Mouse (Mus musculus) kidney, postnatal 0 days (tissue): ENCODE data around the gene Prune2. TPM values are rescaled to one million over a fixed set of nuclear protein-coding genes. Genes with fewer than 3 reads are reported as not detected.

Experiments
- ATAC-seq: fragments of 200-750 bp; cut with Nextera tagmentation; replicated peaks from 2 replicates; pipeline ENCODE4 v1.8.0; 2017; ENCODE audit warnings: low read depth, moderate number of reproducible peaks, moderate TSS enrichment, moderate library complexity; ENCODE audit not compliant: low FRiP score
- DNase-seq: peaks from one replicate; pipeline ENCODE4 v3.0.0-alpha.2; 2016; ENCODE audit warnings: low spot score
- H3K27ac ChIP-seq: fragments of 300-500 bp; sonication (generic); 2 replicates; pipeline ENCODE4 v1.5.1; 2014; ENCODE audit warnings: mild to moderate bottlenecking
- H3K27me3 ChIP-seq: fragments of 300-500 bp; sonication (generic); 2 replicates; pipeline ENCODE4 v1.6.1; 2014; ENCODE audit warnings: low read length, mixed read lengths; ENCODE audit not compliant: insufficient read depth
- H3K36me3 ChIP-seq: fragments of 300-500 bp; sonication (generic); 2 replicates; pipeline ENCODE4 v1.6.1; 2014; ENCODE audit warnings: low read length, mixed read lengths; ENCODE audit not compliant: insufficient read depth
- H3K4me1 ChIP-seq: fragments of 300-500 bp; sonication (generic); replicated peaks from 2 replicates; pipeline ENCODE4 v1.6.1; 2014; ENCODE audit warnings: antibody characterized with exemption, low read length, mixed read lengths; ENCODE audit not compliant: insufficient read depth
- H3K4me2 ChIP-seq: fragments of 300-500 bp; sonication (generic); 2 replicates; pipeline ENCODE4 v1.6.1; 2014; ENCODE audit warnings: mild to moderate bottlenecking, low read length, moderate library complexity, mixed read lengths
- H3K4me3 ChIP-seq: fragments of 300-500 bp; sonication (generic); replicated peaks from 2 replicates; pipeline ENCODE4 v1.5.1; 2014; ENCODE audit warnings: low read depth, low read length
- H3K9ac ChIP-seq: fragments of 300-500 bp; sonication (generic); 2 replicates; pipeline ENCODE4 v1.6.1; 2014; ENCODE audit warnings: low read depth, low read length
- H3K9me3 ChIP-seq: fragments of 300-500 bp; sonication (generic); replicated peaks from 2 replicates; pipeline ENCODE4 v1.6.1; 2016; ENCODE audit warnings: low read length, inconsistent platforms, mixed read lengths
- CTCF ChIP-seq: IDR thresholded peaks from 2 replicates; pipeline ENCODE4 v1.5.1; 2016; ENCODE audit warnings: antibody characterized with exemption, low read depth, mild to moderate bottlenecking, moderate library complexity
- WGBS: fragments of 180-500 bp; shearing (Covaris S2); extraction: QIAGEN DNeasy Blood & Tissue Kit; methylation state at CpG from one replicate; pipeline ENCODE4 v1.1.7; 2014; 5-methylcytosine and 5-hydroxymethylcytosine counted together
- polyA plus RNA-seq: library from polyadenylated mRNA; unstranded; fragments of >200 nt; fragmentation: Nextera tagmentation; extraction: Ambion mirVana; gene quantifications from 2 replicates; pipeline ENCODE4 v1.2.1, GENCODE M21; 2015

Prune2 gene
- polyA plus RNA-seq, 1 experiment from 2014 or later = 1.1 TPM

DNA sequence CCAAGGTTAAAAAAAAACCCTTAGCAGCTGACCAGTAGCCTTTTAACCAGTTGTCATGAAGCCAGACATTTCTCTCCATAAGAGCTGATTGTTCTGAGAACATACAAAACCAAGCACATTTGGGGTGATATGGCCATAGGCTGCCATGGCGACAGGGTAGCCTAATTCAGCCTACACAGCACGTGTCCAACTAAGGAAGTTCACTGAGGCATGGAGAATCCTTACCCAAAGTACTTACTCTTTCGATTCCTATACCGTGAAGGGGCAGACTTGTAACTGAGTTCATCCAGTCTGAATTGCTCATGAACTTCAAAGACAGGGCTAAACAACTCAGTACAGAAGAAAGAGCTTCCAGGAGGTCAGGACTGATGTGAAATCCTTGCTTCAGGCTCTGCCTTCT is 299.6 kb downstream of the Prune2 start:
- no peaks in the 10 kb centered on the region for H3K36me3 ChIP-seq
- H3K9ac ChIP-seq = no peak overlapping the region
- H3K4me1 ChIP-seq = no peaks in the 10 kb centered on the region
- no peak for ATAC-seq
- H3K27me3 ChIP-seq = no peaks in the 10 kb centered on the region
- no peak for TF ChIP-seq CTCF
- WGBS = 47% methylated on average over 4 of the region's 4 CpGs
- H3K9me3 ChIP-seq = no peaks in the 10 kb centered on the region
- no peak overlapping the region for H3K27ac ChIP-seq
- H3K4me2 ChIP-seq = no peak overlapping the region
- no peak for DNase-seq
- no peak overlapping the region for H3K4me3 ChIP-seq

DNA sequence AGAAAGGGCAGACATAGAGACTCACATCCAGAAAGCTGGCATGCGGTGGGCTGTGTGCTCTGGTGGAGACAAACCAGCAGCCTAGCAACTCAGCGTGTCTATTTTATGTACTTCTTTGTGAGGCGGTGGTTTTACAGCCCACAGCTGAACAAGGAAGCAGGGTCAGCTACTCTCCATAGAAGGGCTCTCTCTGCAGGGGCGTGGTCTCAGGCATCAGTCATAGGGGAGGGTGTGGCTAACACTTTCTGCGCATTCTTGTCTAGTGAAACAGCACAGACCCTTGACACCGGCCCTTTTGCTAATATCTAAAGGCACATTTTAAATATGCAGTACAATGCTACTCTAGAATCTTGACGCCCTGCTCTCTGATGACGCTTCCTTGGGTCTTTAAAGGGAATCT is 300.5 kb downstream of the Prune2 start:
- Histone ChIP-seq H3K9ac (no peak overlapping the region), H3K4me3 (no peak overlapping the region), H3K4me1 (no peaks in the 10 kb centered on the region), H3K4me2 (no peak overlapping the region), H3K9me3 (no peaks in the 10 kb centered on the region), H3K27ac (no peak overlapping the region), H3K36me3 (no peaks in the 10 kb centered on the region), H3K27me3 (no peaks in the 10 kb centered on the region)
- WGBS = 67% methylated on average over 8 of the region's 8 CpGs
- TF ChIP-seq CTCF = no peak
- ATAC-seq (no peak), DNase-seq (peak; percentile 46)

DNA sequence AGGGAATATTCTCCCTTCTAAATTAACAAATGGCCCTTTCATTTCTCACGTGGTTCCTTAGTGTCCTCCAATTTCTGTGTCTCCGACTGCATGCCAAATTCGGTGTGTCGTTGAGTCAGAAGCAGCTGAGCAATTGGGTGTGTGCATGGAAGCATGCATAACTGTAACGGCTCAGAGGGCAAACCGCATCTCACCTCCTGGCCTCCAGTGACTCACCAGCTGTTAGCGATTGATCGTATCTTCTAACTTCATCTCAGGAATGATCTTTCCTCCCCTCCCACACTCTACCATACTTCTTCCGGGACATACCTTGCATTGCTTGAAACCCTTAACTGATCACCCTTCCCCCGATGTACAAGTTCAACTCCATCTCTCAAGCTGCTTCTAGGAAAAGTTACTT is 300.9 kb downstream of the Prune2 start:
- Histone ChIP-seq H3K27me3 (no peaks in the 10 kb centered on the region), H3K9ac (no peak overlapping the region), H3K9me3 (no peaks in the 10 kb centered on the region), H3K4me1 (no peaks in the 10 kb centered on the region), H3K4me2 (no peak overlapping the region), H3K36me3 (no peaks in the 10 kb centered on the region), H3K4me3 (no peak overlapping the region), H3K27ac (no peak overlapping the region)
- ATAC-seq (no peak), DNase-seq (no peak)
- WGBS = 64% methylated on average over 10 of the region's 10 CpGs
- TF ChIP-seq CTCF = no peak

DNA sequence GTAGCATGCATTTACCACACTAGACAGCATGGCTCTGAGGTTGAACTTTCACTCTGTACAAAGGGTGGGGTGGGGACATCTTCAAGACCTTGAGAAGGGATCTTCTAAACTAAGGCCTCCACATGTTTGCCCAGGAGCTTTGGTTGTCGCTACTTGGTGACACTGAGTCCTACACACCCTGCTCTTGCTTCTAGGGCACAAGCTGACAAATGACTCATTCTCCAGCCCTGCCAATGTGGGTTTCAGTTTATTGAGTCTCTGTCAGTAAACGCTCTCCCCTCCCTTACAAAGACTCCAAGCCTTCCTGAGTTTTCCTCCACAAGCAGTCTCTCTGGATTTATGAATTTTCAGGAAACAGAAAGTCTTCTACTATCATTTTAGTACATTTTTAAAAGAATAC is 307.3 kb downstream of the Prune2 start:
- Histone ChIP-seq H3K4me2 (no peak overlapping the region), H3K9me3 (no peaks in the 10 kb centered on the region), H3K4me3 (no peak overlapping the region), H3K9ac (no peak overlapping the region), H3K27me3 (no peaks in the 10 kb centered on the region), H3K27ac (no peak overlapping the region), H3K4me1 (no peaks in the 10 kb centered on the region), H3K36me3 (no peaks in the 10 kb centered on the region)
- no peak for TF ChIP-seq CTCF
- DNase-seq = no peak
- no peak for ATAC-seq
- 83% methylated on average over 2 of the region's 2 CpGs for WGBS

DNA sequence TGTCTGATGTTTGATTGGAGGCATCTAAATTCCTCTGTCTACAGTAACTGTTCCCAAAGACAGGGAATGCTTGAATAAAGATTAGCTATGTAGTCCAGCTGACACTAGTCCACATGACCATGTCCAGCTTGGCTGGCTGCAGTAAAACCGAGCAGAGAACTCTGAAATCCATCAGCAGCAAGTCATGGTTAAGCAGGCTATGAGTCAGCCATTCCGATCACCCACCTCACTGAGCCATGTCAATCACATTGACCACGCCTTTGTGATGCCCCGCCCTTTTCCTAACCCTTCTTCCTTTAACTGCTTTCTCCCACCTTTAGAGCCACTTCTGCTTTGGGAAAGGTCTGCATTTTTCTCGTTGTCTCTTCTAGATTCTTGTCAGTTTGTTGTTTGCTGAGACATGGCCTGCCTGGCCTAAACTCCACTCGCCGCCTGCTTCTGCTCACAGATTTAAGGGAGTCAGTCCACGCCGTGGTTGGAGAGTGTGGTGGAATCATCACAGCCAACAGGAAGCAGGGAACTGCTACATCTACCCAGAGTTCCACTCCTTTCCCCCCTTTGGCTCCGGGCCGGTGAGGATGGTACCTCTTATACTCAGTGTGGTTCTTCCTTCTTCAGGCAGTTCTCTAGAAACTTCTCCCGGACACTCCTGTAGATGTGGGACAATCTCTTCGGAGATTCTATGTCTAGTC is 307.9 kb downstream of the Prune2 start:
- Histone ChIP-seq H3K4me2 (no peak overlapping the region), H3K27me3 (no peaks in the 10 kb centered on the region), H3K9me3 (no peaks in the 10 kb centered on the region), H3K9ac (no peak overlapping the region), H3K4me3 (no peak overlapping the region), H3K27ac (no peak overlapping the region), H3K36me3 (no peaks in the 10 kb centered on the region), H3K4me1 (no peaks in the 10 kb centered on the region)
- ATAC-seq (peak; percentile 52; the same call in 1 of the 2 replicates), DNase-seq (peak; percentile 21)
- TF ChIP-seq CTCF = no peak
- 82% methylated on average over 13 of the region's 13 CpGs for WGBS

DNA sequence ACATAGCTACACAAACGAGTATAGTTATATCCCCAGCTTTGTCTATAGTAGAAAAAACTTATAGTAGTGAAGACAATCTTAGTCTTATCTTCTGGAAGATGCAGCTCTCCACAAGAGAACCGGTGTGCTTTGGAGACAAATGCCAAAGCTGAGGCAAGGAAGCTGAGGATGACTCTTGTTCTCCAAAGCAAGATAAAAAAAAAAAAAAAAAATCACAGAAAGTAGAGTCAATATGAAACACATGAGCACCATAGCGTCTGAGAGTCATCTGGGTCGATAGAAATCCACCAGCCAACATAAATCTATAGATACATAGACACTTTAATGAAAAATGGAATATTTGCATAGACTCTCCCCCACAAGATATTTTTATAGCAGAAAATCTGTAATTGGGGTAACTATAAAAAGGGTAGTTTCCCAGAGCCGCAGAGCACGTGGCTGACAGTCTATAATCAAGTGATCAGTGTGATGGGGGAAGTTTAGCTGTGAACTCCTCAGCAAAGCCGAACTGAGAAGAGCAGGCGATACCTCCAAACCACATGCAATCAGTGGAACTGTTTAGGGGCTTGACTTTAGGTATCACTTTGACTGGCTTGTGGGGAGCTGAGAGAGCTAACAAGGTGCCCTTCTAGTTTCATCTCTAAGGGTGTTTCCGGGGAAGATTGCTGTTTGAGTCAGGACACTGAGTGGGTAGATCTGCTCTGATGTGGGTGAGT is 308.7 kb downstream of the Prune2 start:
- ATAC-seq (no peak), DNase-seq (no peak)
- Histone ChIP-seq H3K27me3 (no peaks in the 10 kb centered on the region), H3K36me3 (no peaks in the 10 kb centered on the region), H3K4me2 (no peak overlapping the region), H3K27ac (no peak overlapping the region), H3K4me3 (no peak overlapping the region), H3K9ac (no peak overlapping the region), H3K9me3 (no peaks in the 10 kb centered on the region), H3K4me1 (no peaks in the 10 kb centered on the region)
- TF ChIP-seq CTCF = no peak
- WGBS = 85% methylated on average over 9 of the region's 9 CpGs
